Mouse (Mus musculus) right cerebral cortex, adult 2 months (tissue): ENCODE measurements around the gene Slf2.

Source experiments
- DNase-seq, 2 experiments: peaks; one replicate each; pipeline ENCODE4 v3.0.0; 2021 to 2022; ENCODE audit warnings: low spot score in 2 of 2

Slf2 gene

DNA sequence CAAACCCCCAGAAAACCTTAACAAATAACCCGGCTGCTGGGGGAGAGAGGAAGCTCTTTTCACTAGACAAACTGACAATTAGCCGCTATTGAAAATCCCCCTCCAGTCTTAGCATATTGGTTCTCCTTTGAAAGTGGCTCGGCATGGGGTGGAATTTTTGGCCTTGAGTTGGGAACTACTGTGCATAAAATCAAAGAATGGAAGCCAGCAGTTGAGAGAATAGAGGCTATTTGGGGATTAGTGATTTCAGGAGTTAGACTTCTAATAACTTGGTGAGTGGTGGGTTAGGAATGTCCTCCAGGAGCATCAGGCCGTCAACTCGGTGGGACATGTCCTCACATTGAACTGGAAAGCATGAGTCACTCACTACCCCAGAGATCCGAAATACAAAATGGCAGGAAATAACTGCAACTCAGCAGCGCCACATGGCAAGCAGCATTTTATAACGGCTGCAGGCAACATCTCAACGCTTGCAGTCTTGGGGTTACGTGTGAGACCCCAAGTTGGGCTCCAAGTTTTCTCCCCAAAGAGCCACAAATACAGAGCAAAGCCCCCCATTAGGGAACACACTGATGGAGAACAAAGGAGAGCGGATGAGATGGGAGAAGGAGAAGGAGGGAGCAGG, 22.0 kb upstream of the Slf2 start:
- no peak for DNase-seq

DNA sequence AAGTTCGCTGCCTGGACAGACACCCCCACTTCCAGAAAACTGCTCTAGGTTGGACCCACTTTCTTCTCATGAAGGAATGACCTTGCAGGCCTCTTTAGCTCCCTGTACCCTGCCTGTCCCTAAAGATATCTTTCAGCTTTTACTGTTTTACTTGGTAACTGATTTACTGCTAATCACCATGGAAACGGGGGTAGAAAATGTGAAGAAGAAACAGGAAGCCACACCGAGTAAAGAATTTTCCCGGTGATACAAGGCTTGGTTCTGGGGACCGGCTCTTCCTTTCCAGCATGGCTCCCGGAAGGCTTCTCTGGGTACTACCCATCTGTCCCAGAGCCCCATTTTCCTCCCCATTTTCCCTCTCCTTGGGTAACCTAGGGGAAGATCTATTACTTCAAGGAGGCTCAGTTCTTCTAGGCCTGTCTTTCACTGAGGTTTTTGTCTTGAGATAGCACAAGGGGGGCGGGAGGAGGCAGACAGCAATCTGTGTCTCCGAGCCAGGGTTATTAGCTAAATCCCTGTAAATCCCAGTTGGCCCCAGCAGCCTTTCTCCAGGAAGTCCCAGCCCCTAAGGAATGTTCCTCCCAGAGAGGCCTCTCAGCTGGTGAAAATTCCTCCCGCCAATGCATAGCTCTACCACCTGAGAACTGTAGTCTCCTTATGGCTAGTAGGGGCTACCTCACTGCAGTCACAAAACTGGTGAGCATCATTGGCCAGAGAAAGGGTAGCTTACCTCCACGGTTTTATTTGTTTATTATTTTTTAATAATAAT, 16.3 kb upstream of the Slf2 start:
- no peak for DNase-seq

DNA sequence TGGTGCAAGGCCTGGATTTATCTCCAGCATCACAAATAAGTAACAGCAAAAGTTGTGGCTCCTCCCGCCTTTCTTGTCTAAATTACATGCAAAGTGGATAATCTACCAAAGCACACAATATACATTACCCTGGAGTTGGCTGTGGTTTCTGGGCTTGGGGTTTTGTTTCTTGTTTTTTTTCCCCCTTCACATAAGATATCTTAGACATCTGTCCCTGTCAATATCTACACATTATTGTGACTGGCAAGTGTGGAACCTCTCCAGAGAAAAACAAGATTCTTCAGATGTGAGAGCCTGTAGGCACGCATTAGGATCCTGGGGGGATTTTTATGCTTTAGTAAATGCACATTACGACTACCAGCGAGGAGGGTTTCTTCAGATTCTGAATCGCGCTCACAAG, 12.8 kb upstream of the Slf2 start:
- DNase-seq: no peak

DNA sequence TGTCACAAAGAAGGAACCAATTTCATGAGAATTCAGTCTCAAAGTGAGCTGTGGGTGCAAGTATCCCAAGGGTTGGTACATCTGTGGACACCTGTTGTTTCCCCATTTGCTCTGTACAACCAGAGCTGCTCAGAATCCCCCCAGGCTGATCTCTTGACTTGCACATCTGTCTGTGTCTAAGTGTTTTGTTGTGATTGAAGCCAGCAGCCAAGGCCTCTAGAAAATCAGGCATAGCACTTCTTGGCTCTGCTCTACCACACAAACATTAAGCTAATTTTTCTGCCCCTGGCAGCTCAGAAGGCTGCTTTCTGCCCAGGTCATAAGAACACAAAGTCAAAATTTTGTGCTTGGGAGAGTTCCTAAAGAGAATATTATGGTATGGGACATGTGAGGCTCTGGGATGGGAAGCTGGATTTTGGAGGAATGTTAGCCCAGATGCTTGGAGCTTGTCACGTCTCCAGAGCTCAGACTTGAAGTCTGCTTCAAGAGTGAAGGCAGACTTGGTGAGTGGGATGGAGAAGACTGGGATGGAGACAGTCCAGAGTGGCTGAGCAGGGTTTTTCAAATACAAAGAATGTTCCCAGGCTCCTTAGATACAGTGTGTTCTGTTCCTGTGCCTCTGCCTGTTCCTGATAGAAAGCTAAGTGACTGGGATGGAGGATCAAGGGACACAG, 9.3 kb upstream of the Slf2 start:
- no peak for DNase-seq

DNA sequence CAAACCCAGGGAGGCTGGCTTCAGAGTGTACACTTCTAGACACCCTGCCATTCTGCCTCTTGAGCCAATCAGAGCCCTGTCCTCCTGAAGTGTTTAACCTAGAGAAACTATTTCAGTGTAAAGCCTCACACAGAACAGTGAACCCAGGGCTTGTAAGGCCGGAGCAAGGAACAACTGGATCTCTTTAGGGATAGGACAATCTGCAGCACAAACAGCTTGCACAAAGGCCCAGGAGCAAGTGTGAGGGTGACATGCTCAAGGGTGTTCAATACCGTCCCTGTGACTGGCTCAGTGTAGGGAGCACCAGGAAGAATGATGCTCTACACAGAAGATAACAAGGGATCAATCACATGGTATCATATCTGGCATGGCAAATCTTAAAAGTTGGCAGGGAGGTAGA, 8.4 kb upstream of the Slf2 start:
- DNase-seq: no peak

DNA sequence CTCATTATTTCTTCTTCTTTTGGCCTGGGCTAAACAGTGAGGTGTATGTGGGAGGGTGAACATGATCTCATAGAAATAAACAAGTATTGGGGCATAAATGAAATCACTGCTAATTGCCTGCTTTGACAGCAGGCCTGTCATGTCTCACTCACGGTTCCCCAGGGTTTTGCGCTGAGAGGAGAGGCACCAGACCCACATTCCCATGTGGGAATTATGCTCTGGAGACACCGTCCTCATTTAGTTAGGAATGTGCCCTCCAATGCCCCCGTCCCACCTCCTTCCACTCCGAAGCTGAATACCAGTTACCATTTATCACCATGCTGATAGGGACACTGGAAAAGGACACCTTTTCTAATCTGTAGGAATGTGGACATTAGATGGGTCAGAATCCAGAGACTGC, 6.3 kb upstream of the Slf2 start:
- DNase-seq: no peak

DNA sequence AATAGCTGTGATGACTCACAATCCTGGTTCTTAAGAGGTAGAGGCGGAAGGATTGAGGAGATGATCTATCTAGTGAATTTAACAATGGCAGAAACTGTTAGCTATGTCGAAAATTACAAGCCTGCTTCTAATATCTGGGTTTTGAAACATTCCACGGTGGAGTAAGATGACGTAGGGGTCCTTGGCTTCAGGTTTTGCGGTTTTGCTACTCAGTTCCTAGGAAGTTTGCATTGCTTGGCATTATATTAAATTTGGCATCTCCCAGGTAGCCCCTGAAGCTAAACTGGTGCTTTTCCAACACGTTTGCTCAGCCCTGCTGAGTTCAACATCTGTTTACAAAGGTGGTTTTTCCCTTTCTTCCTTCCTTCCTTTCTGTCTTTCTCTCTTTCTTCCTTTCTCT, 4.2 kb upstream of the Slf2 start:
- no peak for DNase-seq

DNA sequence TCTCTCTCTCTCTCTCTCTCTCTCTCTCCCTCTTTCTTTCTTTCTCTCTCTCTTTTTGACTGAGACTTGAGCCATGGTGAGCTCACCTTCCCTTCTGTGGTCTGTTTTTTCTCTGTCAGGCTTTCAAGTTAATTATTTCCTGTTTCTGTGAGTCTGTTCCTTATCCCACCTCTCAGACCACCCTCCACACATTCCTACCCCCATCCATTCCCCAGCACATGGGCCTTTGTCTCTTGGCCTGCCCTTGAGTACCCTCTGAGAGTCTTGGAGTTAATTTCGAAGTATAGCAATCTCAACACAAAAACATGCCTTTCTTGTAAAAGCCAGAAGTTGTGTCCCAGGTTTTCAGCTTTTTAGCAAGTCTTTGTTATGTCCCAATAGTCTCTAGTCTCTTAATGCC, 3.7 kb upstream of the Slf2 start:
- DNase-seq: no peak

DNA sequence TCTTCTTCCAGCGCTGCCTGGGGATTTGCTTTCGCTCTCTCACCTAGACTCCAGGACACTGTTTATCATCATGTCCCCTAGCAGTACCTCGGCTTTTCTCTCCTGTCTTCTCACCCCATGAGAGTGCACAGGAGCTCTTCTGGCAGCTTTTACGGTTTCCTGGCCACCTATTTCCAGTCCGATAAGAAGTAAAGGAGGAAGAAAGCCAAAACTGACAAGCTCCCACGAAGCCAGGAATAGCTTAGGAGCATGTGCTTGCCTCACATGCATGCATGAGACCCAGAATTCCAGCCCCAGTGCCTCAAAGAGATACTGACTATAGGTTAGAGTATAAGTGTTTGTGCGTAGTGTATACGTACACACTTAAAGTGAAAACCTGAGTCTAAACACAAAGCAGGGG, 2.8 kb upstream of the Slf2 start:
- DNase-seq: no peak

DNA sequence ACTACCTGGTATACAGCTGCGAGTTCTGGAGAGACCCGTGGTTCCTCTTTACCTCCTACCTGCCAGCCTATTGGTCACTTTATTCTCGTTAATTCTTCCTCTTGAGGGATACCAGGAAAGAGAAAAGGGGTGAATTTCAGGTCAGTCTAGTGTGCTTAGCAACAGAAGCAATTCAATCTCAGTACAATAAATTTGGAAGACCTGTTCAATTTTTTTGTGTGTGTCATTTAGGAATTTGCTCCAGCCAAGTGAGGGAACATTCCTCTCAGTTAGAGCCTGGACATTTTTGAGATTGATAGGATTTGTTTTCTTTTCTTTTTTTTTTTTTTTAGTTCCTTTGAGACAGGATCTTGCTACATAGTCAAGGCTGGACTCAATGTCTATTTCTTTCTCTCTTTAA, 1.7 kb upstream of the Slf2 start:
- no peak for DNase-seq

DNA sequence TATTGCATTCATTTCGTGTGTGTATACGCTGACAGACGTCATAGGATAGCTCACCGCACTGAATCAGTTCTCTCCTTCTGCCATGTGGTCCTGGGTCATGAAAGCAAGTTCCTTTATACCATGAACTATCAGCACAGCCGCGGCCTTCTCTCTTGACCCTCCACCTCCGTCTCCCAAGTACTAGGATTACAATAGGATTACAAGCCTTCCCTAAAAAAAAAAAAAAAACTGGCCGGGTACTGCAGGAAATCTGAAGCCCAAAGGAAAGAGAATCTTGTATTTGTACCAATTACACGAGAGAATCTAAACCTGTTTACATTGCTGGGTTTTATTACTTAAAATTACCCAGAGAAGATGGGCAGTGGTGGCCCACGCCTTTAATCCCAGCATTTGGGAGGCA, 1.3 kb upstream of the Slf2 start:
- DNase-seq: no peak

DNA sequence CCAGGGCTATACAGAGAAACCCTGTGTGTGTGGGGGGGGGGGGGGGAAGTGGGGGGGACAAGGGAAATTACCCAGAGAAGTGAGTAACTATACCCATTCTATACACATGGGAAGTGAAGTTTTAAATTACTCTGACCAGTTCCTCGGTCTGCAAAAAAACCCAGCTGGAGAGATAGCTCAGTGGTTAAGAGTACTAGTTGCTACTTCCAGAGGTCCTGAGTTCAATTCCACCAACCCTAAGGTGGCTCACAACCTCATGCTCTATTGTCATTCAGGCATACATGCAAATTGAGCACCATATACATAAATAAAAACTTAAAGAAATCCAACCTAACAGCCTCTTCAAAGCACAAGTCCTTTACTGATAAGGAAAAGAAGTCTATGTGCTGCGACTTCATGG, 829 bp upstream of the Slf2 start:
- no peak for DNase-seq

DNA sequence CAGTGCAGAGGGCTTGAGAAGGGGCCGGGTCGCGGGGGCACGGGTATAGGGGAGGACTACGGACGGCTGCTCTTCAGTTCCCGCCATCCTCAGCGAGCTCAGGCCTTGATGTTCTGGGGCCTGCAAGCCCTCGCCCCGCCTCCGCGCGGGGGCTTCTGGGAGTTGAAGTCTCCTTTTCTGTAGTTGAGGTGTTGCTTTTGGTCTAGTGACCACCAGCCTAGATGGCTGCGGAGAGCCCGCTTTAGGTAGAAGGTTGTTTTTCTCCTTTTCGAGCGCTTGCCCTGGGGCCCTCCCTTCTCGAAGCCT, 456 bp downstream of the Slf2 start:
- peak; percentile 85 to 88 for DNase-seq

DNA sequence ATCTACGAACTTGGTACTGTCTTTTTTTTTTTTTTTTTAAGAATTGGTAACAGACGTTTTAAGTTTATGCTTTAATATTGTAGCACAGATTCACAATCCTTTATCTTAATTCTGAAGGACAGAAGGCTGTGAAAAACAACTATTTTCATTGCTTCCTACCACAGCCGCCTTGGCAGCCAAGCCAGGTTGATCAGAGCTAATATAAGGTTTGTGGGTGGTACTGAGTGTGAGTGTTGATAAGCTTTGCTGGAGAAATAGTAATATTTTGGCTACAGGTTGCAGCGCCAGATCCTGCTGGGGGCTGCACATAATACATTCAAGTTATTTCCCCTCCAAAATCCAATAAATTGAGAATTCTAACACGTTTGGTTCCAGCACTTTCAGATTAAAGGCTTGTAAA, 1.1 kb downstream of the Slf2 start:
- DNase-seq: no peak

DNA sequence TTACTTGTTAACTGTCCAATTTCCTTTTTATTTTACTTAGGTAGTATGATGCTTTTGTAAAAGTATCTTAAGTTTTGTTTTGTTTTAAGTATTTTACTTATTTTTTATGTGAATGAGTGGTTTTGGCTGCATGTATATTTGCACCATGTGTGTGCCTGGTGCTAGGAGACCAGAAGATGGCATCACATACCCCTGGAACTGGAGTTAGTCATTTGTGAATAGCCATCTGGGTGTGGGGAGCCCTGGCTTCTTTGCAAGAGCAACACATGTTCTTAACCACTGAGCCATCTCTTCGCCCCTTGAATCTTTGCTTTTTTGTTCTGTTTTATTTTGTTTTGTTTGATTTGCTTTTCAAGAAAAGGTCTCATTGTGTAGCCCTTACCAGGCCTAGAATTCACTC, 2.2 kb downstream of the Slf2 start:
- no peak for DNase-seq

DNA sequence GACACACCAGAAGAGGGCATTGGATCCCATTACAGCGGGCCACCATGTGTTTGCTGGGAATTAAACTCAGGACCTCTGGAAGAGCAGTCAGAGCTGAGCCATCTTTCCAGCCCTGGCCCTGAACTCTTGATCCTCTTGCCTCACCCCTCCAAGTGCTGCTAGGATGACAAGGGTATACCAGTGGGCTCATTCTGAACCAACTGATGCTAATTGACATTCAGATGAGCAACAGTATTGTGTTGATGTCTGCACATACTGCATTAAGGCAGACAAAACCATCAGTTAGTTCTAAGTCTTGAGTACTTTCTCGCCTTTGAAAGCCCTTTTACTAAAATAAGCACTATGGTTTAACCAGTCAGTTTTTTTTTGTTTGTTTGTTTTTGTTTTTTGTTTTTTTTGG, 28.7 kb downstream of the Slf2 start:
- DNase-seq: no peak

DNA sequence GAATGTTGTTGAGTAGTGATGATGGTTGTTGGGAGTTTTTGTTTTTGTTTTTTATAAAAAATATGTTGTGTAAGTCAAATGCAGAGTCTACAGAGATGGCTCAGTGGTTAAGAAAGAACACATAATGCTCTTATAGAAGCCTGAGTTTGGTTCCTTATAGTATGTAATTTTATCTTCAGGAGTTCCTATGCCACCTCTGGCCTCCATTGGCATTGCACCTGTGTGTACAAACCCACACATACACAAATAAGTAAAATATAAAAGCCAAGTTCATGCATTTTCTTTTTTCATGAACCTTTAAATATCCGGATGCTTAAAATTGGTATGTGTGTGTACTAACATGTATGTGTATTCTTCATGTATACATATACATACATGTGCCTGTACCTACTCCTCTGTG, 35.0 kb downstream of the Slf2 start:
- DNase-seq: no peak

DNA sequence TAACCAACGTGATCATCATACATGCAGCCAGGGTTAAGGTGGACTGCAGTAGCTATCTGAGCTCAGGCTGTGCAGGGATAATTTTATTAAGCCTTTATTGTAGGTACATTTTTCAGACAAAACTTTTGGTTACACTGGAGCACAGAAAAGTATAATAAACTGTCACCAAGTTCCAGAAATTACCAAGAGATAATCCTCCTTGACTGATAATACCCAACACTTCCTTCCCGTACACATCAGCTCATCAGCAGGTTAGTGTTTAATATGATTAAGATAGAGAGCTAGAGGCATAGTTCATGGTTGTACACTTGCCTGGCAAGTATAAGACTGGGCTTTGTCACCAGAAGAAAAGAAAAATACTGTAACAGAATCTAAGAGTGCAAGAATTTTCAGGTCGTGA, 37.4 kb downstream of the Slf2 start:
- DNase-seq: no peak

DNA sequence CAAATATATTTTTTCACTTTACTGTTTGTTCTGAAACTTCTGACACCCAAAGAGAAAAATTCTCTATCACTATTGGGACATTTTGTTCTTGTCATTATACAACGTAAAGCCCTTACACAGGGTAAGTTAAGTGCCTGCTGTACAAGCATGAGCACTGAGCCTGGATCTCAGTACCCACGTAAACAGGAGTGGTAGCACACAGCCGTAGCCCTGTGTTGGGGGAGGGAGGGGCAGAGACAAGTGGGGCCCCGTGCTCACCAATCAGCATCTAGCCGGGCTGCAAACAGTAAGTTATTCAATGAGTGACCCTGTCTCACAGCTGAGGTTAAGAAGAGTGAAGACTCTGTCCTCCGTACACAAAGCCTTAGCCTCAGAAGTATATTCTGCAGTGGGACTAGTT, 45.7 kb downstream of the Slf2 start:
- DNase-seq: no peak

DNA sequence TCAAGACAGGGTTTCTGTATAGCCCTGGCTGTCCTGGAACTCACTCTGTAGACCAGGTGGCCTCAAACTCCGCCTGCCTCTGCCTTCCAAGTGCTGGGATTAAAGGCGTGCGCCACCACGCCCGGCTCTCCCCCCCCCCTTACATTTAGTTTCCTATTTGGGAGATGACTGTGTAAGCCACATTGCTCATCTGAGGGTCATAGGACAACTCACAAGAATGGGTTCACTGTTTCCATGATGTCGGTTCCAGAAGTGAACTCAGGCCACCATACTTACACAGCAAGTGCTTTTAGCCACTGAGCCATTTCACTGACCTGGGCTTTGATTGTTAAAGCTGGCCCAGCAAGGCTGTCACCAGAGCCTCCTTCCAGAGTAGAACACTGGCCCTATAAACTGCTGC, 46.2 kb downstream of the Slf2 start:
- DNase-seq: no peak

DNA sequence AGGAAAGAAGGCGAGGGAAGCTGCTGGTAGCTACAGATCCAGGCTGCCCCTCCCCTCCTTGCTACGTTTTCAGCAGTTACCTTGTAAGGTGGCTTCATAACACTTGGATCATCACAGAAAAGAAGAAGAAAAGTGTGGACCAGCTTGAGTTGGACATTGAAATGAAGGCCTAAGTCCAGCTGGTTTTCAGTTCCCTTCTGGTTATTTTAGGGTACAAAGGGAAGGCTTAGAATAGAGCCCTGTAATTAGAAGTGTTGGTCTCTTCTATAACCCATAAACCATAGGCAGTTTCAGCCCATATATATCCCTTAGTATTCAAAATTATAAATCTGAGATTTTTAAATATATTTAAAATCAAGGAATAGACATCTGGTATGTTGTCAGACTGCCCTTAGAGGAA, 49.8 kb downstream of the Slf2 start:
- no peak for DNase-seq

DNA sequence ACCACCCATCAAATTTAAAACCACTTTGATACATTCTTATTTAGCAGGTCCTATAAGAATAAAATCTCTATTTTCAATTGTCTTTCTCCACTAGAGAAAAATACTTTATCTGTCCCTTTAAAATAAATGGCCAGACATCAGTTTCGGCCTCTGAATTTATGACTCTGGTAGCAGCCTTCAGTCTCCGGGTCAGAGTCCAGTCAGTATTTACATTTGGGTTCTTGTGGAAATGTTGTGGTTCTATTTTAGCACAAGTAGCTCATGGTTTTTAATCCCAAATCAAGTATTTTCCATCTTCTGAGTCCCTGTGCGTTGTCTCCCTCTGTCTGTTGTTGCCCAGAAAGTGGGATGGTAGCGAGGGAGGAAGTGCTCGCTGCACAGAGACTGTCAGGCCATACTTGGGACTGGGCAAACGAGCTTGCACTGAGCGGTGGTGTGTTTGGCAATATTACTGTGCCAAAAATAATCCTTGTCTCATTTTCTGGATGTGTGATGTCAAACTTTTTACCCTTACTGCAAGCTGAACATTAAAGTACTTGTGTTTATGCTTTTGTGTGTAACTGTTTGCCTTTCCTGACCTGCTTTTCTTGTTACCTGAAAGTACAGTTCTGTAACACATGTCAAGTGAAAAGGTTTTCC, 51.6 kb downstream of the Slf2 start:
- no peak for DNase-seq

DNA sequence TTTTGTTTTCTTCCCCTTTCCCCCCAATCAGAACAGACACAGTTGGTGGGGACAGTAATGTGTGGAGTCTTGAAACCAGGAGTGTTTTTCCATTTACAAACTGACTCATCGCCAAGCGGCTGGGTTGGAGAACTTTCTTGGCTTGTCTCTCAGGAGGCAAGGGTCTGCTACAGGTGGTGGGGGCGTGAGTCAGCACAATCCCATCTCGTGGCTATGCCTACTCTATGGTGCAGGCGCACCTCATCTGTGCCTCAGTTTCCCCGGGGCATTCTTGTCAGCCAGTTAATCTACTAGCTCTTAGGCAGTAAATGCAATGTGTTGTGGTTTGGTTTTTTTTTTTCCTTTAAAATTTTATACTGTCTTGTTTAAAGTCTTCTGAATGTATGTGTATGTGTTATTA, 52.4 kb downstream of the Slf2 start:
- no peak for DNase-seq
